Mouse (Mus musculus) brain, embryonic 14.5 days (tissue): ENCODE measurements at regions not wholly inside any gene's neighbourhood (a gene's known extent, or its start where the extent isn't known, plus 50 kb on each side); places are given as distances from the start of the nearest gene placed in this dataset.

ENCODE experiments used
- CTCF ChIP-seq: fragments of 200-500 bp; IDR thresholded peaks from 2 replicates; pipeline ENCODE4 v1.5.1; 2012; ENCODE audit warnings: inconsistent platforms, mild to moderate bottlenecking, moderate library complexity, borderline replicate concordance; ENCODE audit not compliant: insufficient read depth, insufficient read length; ENCODE audit errors: extremely low read depth
- POLR2A ChIP-seq: fragments of 200-500 bp; IDR thresholded peaks from 2 replicates; pipeline ENCODE4 v1.6.1; 2012; ENCODE audit warnings: mild to moderate bottlenecking, inconsistent platforms, borderline replicate concordance; ENCODE audit not compliant: poor library complexity, insufficient read depth, insufficient read length, severe bottlenecking; ENCODE audit errors: extremely low read depth

DNA sequence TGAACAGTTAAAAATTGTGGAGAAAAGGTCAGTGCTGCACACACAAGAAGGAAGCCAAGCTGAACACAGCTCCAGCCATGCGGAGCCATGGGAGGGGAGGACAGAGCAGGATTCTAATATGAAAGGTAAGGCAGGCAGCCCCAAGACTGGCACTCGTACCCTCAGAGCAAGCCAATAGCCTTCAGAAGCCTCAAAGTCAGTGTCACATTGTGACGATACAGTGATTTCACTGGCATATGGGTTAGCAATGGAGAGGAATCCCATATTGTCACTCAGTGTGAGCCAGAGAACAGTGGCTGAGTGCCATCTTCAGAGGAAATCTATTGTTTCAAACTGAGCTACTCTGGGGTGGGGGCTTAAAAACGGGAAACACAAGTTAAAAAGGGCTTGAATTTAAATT is 181.4 kb upstream of the Zic1 start:
- TF ChIP-seq POLR2A: no peak
- no peak for TF ChIP-seq CTCF
